Mouse (Mus musculus): ENCODE data around the gene Ints6l. TPM values are rescaled to one million over a fixed set of nuclear protein-coding genes. Genes with fewer than 3 reads are reported as not detected.

Gene Ints6l
- 9.8 and 18.4 TPM in 2 replicates for total RNA-seq (2012; rRNA removed)
- polyA plus RNA-seq (2012; ENCODE audit: insufficient read depth in 1 of 2, insufficient read length in 2 of 2, low read depth in 1 of 2, low replicate concordance in 2 of 2, missing spikeins in 1 of 2) = 100 to 1,000 TPM in 1 of 2 experiments, 10 to 100 TPM in 1; 56.1 to 124 TPM

- Histone ChIP-seq H3K27me3 (ENCODE audit: control insufficient read depth in 1 of 2, insufficient read depth in 2 of 2, low read length in 2 of 2) (no peaks in the 10 kb centered on the region), H3K9ac (ENCODE audit: control insufficient read depth, low read depth, low read length, poor library complexity, severe bottlenecking) (peak within 1 kb of the TSS; percentile 88), H3K4me3 (ENCODE audit: control insufficient read depth in 1 of 2, insufficient read depth in 1 of 2, low read depth in 2 of 2, low read length in 2 of 2) (peak within 1 kb of the TSS; percentile 67 to 83), H3K79me2 (ENCODE audit: control insufficient read depth, insufficient read depth, low read length, poor library complexity) (peaks cover 3% of the 10 kb centered on the region; the same call in 1 of the 2 replicates), H3K4me1 (ENCODE audit: control insufficient read depth in 1 of 2, insufficient read depth in 2 of 2, low read length in 2 of 2) (peaks cover 4 to 5% of the 10 kb centered on the region in 2 experiments), H3K27ac (ENCODE audit: control insufficient read depth, low read depth, low read length) (peak within 1 kb of the TSS; percentile 87), H3K36me3 (ENCODE audit: control insufficient read depth in 1 of 2, insufficient read depth in 2 of 2, low read length in 2 of 2) (peaks cover 0 to 29% of the 10 kb centered on the region in 2 experiments; a peak in 2 of 4 replicates), H3K9me3 (replicated peaks; ENCODE audit: insufficient read depth, low read length) (no peaks in the 10 kb centered on the region)
- TF ChIP-seq NELFE (IDR thresholded peaks at IDR 0.05; ENCODE audit: low read depth, low read length) (peak; percentile 80), POLR2AphosphoS5 (IDR thresholded peaks at IDR 0.05; ENCODE audit: borderline replicate concordance, low read depth, low read length) (no peak; the same call in 1 of the 2 replicates), SMC3 (IDR thresholded peaks at IDR 0.05; ENCODE audit: low read depth, low read length) (no peak), ZNF384 (IDR thresholded peaks at IDR 0.05; ENCODE audit: low read depth, low read length) (no peak), KAT2A (conservative IDR thresholded peaks at IDR 0.05; ENCODE audit: low read depth, low read length) (no peak), TAL1 (IDR thresholded peaks at IDR 0.05; ENCODE audit: low read length) (no peak), MXI1 (IDR thresholded peaks at IDR 0.05; ENCODE audit: low read depth, low read length) (peak; percentile 27; the same call in 1 of the 2 replicates), MYC (IDR thresholded peaks at IDR 0.05; ENCODE audit: low read depth, low read length) (no peak), GABPA (IDR thresholded peaks at IDR 0.05; ENCODE audit: low read depth, low read length) (no peak), ZMIZ1 (IDR thresholded peaks at IDR 0.05; ENCODE audit: low read depth, low read length) (peak; percentile 94), NRF1 (IDR thresholded peaks at IDR 0.05; ENCODE audit: insufficient read depth, low read depth, low read length, poor library complexity, severe bottlenecking) (no peak), RAD21 (IDR thresholded peaks at IDR 0.05; ENCODE audit: low read depth, low read length) (no peak), RCOR1 (IDR thresholded peaks at IDR 0.05; ENCODE audit: low read depth, low read length) (no peak), BHLHE40 (IDR thresholded peaks at IDR 0.05; ENCODE audit: borderline replicate concordance, low read depth, low read length) (no peak), CHD1 (IDR thresholded peaks at IDR 0.05; ENCODE audit: low read depth, low read length) (no peak), HCFC1 (IDR thresholded peaks at IDR 0.05; ENCODE audit: low read depth, low read length) (0 out of 2 replicates have a peak, but pooled peaks have one; percentile 13), MAFK (IDR thresholded peaks at IDR 0.05; ENCODE audit: borderline replicate concordance, low read depth, low read length) (no peak), TCF12 (IDR thresholded peaks at IDR 0.05; ENCODE audit: low read depth, low read length) (peak; percentile 67), POLR2AphosphoS2 (IDR thresholded peaks at IDR 0.05; ENCODE audit: low read length) (peak; percentile 62; the same call in 1 of the 2 replicates), E2F4 (IDR thresholded peaks at IDR 0.05; ENCODE audit: borderline replicate concordance, low read depth, low read length) (no peak), POLR2A (IDR thresholded peaks at IDR 0.05; ENCODE audit: control insufficient read depth in 1 of 2, insufficient read depth in 1 of 2, low read depth in 1 of 2, low read length in 2 of 2, poor library complexity in 1 of 2) (peak; percentile 94 to 95), TBP (IDR thresholded peaks at IDR 0.05; ENCODE audit: low read depth, low read length) (peak; percentile 93), SIN3A (IDR thresholded peaks at IDR 0.05; ENCODE audit: low read length) (no peak; the same call in 1 of the 2 replicates), JUND (IDR thresholded peaks at IDR 0.05; ENCODE audit: low read depth, low read length) (no peak), ZKSCAN1 (IDR thresholded peaks at IDR 0.05; ENCODE audit: low read depth, low read length) (no peak), CHD2 (IDR thresholded peaks at IDR 0.05; ENCODE audit: low read length) (no peak), MAZ (IDR thresholded peaks at IDR 0.05; ENCODE audit: low read depth, low read length) (no peak), UBTF (IDR thresholded peaks at IDR 0.05; ENCODE audit: borderline replicate concordance, insufficient read depth, low read depth, low read length) (no peak), MAX (IDR thresholded peaks at IDR 0.05; ENCODE audit: low read length) (peak; percentile 62), ELF1 (IDR thresholded peaks at IDR 0.05; ENCODE audit: low read depth, low read length) (no peak), USF2 (IDR thresholded peaks at IDR 0.05; ENCODE audit: borderline replicate concordance in 1 of 2, insufficient read depth in 1 of 2, low read depth in 1 of 2, low read length in 2 of 2) (peak in 1 of 2 experiments; percentile 66; a peak in 2 of 4 replicates), USF1 (IDR thresholded peaks at IDR 0.05; ENCODE audit: low read depth, low read length) (peak; percentile 94)
- peak; percentile 91 for DNase-seq (ENCODE audit: low read depth, low spot score)
These were observed at the start of gene Ints6l for GRCm38 (mm10) chrX:56454671-56455371. Gene Ints6l, plus strand, starts transcription at chrX:56454857.
